Mouse (Mus musculus): ENCODE measurements around the gene F2rl1.

F2rl1 gene

GRCm38 (mm10) chr13:95524674-95525491, at the start of gene F2rl1:
Gene F2rl1, minus strand, starts transcription at chr13:95525227.
- DNase-seq (ENCODE audit: low spot score): peak; percentile 81

- no peak for DNase-seq (ENCODE audit: low spot score)
Measured at GRCm38 (mm10) chr13:95570877-95571276, 45.9 kb upstream of the F2rl1 start.

- no peak for DNase-seq (ENCODE audit: low spot score)
Measured at GRCm38 (mm10) chr13:95569326-95569725, 44.3 kb upstream of the F2rl1 start.

GRCm38 (mm10) chr13:95568336-95568735, 43.3 kb upstream of the F2rl1 start:
- no peak for DNase-seq (ENCODE audit: low spot score)

- DNase-seq (ENCODE audit: low spot score): no peak
Measured at GRCm38 (mm10) chr13:95566841-95567551, 42.0 kb upstream of the F2rl1 start.

- peak; percentile 52 for DNase-seq (ENCODE audit: low spot score)
Measured at GRCm38 (mm10) chr13:95563693-95564092, 38.7 kb upstream of the F2rl1 start.

GRCm38 (mm10) chr13:95563066-95563610, 38.1 kb upstream of the F2rl1 start:
- DNase-seq (ENCODE audit: low spot score): no peak

- no peak for DNase-seq (ENCODE audit: low spot score)
Measured at GRCm38 (mm10) chr13:95557326-95557725, 32.3 kb upstream of the F2rl1 start.

GRCm38 (mm10) chr13:95553885-95554492, 29.0 kb upstream of the F2rl1 start:
- DNase-seq (ENCODE audit: low spot score): no peak

GRCm38 (mm10) chr13:95550636-95551370, 25.8 kb upstream of the F2rl1 start:
- no peak for DNase-seq (ENCODE audit: low spot score)

GRCm38 (mm10) chr13:95549421-95549820, 24.4 kb upstream of the F2rl1 start:
- DNase-seq (ENCODE audit: low spot score): no peak

- no peak for DNase-seq (ENCODE audit: low spot score)
Measured at GRCm38 (mm10) chr13:95548856-95549255, 23.8 kb upstream of the F2rl1 start.

- no peak for DNase-seq (ENCODE audit: low spot score)
Measured at GRCm38 (mm10) chr13:95548291-95548789, 23.3 kb upstream of the F2rl1 start.

GRCm38 (mm10) chr13:95547090-95547611, 22.1 kb upstream of the F2rl1 start:
- DNase-seq (ENCODE audit: low spot score): no peak

- no peak for DNase-seq (ENCODE audit: low spot score)
Measured at GRCm38 (mm10) chr13:95546251-95546650, 21.2 kb upstream of the F2rl1 start.

- DNase-seq (ENCODE audit: low spot score): no peak
Measured at GRCm38 (mm10) chr13:95545729-95546186, 20.7 kb upstream of the F2rl1 start.

GRCm38 (mm10) chr13:95538021-95538420, 13.0 kb upstream of the F2rl1 start:
- no peak for DNase-seq (ENCODE audit: low spot score)

GRCm38 (mm10) chr13:95536117-95536493, 11.1 kb upstream of the F2rl1 start:
- no peak for DNase-seq (ENCODE audit: low spot score)

GRCm38 (mm10) chr13:95535461-95536116, 10.6 kb upstream of the F2rl1 start:
- no peak for DNase-seq (ENCODE audit: low spot score)

- DNase-seq (ENCODE audit: low spot score): no peak
Measured at GRCm38 (mm10) chr13:95535026-95535425, 10.0 kb upstream of the F2rl1 start.

GRCm38 (mm10) chr13:95534131-95534561, 9.1 kb upstream of the F2rl1 start:
- peak; percentile 5 for DNase-seq (ENCODE audit: low spot score)

All from testis, postnatal 14 days (tissue).